Mouse (Mus musculus) lung, adult 18-20 months (tissue): ENCODE results near the gene Sap30.
"Not testable (repeated sequence)": the region's sequence is repeated elsewhere in the genome, so short reads cannot be mapped to it uniquely, and the experiment has no call there.

ENCODE experiments used
- DNase-seq, 2 experiments: peaks; one replicate each; pipeline ENCODE4 v3.0.0; 2022; ENCODE audit warnings: mixed read lengths in 2 of 2

Gene Sap30

GRCm38 (mm10) chr8:57487441-57488155, at the start of gene Sap30:
Gene Sap30, minus strand, starts transcription at chr8:57487860.
- peak; percentile 99 for DNase-seq

- no peak for DNase-seq
Measured at GRCm38 (mm10) chr8:57536167-57536566, 48.5 kb upstream of the Sap30 start.

- no peak for DNase-seq
Measured at GRCm38 (mm10) chr8:57534495-57534894, 46.8 kb upstream of the Sap30 start.

GRCm38 (mm10) chr8:57533106-57533505, 45.4 kb upstream of the Sap30 start:
- no peak for DNase-seq

- no peak for DNase-seq
Measured at GRCm38 (mm10) chr8:57532223-57532622, 44.6 kb upstream of the Sap30 start.

- peak; percentile 85 to 90 for DNase-seq
Measured at GRCm38 (mm10) chr8:57530666-57531349, 43.1 kb upstream of the Sap30 start.

- DNase-seq = peak; percentile 8 to 15
Measured at GRCm38 (mm10) chr8:57530238-57530637, 42.6 kb upstream of the Sap30 start.

GRCm38 (mm10) chr8:57528036-57528435, 40.4 kb upstream of the Sap30 start:
- DNase-seq = no peak

- DNase-seq = no peak
Measured at GRCm38 (mm10) chr8:57520186-57520786, 32.6 kb upstream of the Sap30 start.

- DNase-seq = no peak
Measured at GRCm38 (mm10) chr8:57517723-57518122, 30.1 kb upstream of the Sap30 start.

- not testable (repeated sequence) for DNase-seq
Measured at GRCm38 (mm10) chr8:57516685-57517084, 29.0 kb upstream of the Sap30 start.

GRCm38 (mm10) chr8:57513178-57513661, 25.6 kb upstream of the Sap30 start:
- not testable (repeated sequence) for DNase-seq

- peak in 1 of 2 experiments; percentile 13 for DNase-seq
Measured at GRCm38 (mm10) chr8:57512141-57513056, 24.7 kb upstream of the Sap30 start.

- DNase-seq = peak; percentile 100
Measured at GRCm38 (mm10) chr8:57511316-57512118, 23.9 kb upstream of the Sap30 start, which contains the start of gene Hmgb2. Gene Hmgb2, plus strand, starts transcription at chr8:57511907.

- DNase-seq = peak in 1 of 2 experiments; percentile 7
Measured at GRCm38 (mm10) chr8:57510791-57511315, 23.2 kb upstream of the Sap30 start.

GRCm38 (mm10) chr8:57508657-57509056, 21.0 kb upstream of the Sap30 start:
- peak in 1 of 2 experiments; percentile 46 for DNase-seq

GRCm38 (mm10) chr8:57507556-57508063, 19.9 kb upstream of the Sap30 start:
- DNase-seq = no peak

- peak in 1 of 2 experiments; percentile 17 for DNase-seq
Measured at GRCm38 (mm10) chr8:57505500-57505899, 17.8 kb upstream of the Sap30 start.

- peak; percentile 50 to 51 for DNase-seq
Measured at GRCm38 (mm10) chr8:57503641-57504040, 16.0 kb upstream of the Sap30 start.

GRCm38 (mm10) chr8:57498847-57499511, 11.3 kb upstream of the Sap30 start:
- DNase-seq = peak; percentile 32 to 53
